Mouse (Mus musculus): ENCODE data around the gene Anxa2. TPM values are rescaled to one million over a fixed set of nuclear protein-coding genes. Genes with fewer than 3 reads are reported as not detected.

Anxa2 gene
- polyA plus RNA-seq, 1 experiment from 2014 or later, result 474 TPM

GRCm38 (mm10) chr9:69453901-69454666 lies 664 bp downstream of the Anxa2 start:
- H3K36me3 ChIP-seq (ENCODE audit: insufficient read depth), result no peaks in the 10 kb centered on the region; the same call in 1 of the 2 replicates
- H3K4me3 ChIP-seq (ENCODE audit: low read depth, low read length), result peak overlapping the region; percentile 65
- peak; percentile 67 for DNase-seq
- WGBS, result 7% methylated on average over 32 of the region's 32 CpGs
- peaks cover 46% of the 10 kb centered on the region for H3K4me1 ChIP-seq (ENCODE audit: insufficient read depth)
- peak; percentile 52 for ATAC-seq (ENCODE audit: insufficient read depth)
- no peaks in the 10 kb centered on the region for H3K27me3 ChIP-seq (ENCODE audit: insufficient read depth, low read length)
- TF ChIP-seq CTCF (IDR thresholded peaks at IDR 0.05; ENCODE audit: low read depth), result no peak; the same call in none of the 2 replicates
- H3K9me3 ChIP-seq (ENCODE audit: low read depth, low read length), result no peaks in the 10 kb centered on the region
- peak overlapping the region; percentile 71 for H3K4me2 ChIP-seq
- H3K9ac ChIP-seq, result peak overlapping the region; percentile 90
- H3K27ac ChIP-seq (ENCODE audit: low read depth), result peak overlapping the region; percentile 97

- peak overlapping the region; percentile 90 for H3K9ac ChIP-seq
- 51% methylated on average over 4 of the region's 4 CpGs for WGBS
Observed at GRCm38 (mm10) chr9:69454691-69455090, 1.3 kb downstream of the Anxa2 start.

GRCm38 (mm10) chr9:69455391-69455790 lies 2.0 kb downstream of the Anxa2 start:
- peaks cover 52% of the 10 kb centered on the region for H3K4me1 ChIP-seq (ENCODE audit: insufficient read depth)
- H3K4me3 ChIP-seq (ENCODE audit: low read depth, low read length), result peak overlapping the region; percentile 65; the same call in 1 of the 2 replicates
- no peaks in the 10 kb centered on the region for H3K27me3 ChIP-seq (ENCODE audit: insufficient read depth, low read length)
- WGBS, result 37% methylated on average over 4 of the region's 4 CpGs
- peak overlapping the region; percentile 71 for H3K4me2 ChIP-seq
- peak; percentile 62 for DNase-seq
- peak overlapping the region; percentile 20 for H3K9ac ChIP-seq
- no peaks in the 10 kb centered on the region; the same call in 1 of the 2 replicates for H3K36me3 ChIP-seq (ENCODE audit: insufficient read depth)
- TF ChIP-seq CTCF (IDR thresholded peaks at IDR 0.05; ENCODE audit: low read depth), result no peak
- ATAC-seq (ENCODE audit: insufficient read depth), result no peak
- no peaks in the 10 kb centered on the region for H3K9me3 ChIP-seq (ENCODE audit: low read depth, low read length)
- H3K27ac ChIP-seq (ENCODE audit: low read depth), result peak overlapping the region; percentile 78

More at GRCm38 (mm10) chr9:69454691-69455090, 1.3 kb downstream of the Anxa2 start:
- no peak for TF ChIP-seq CTCF (IDR thresholded peaks at IDR 0.05; ENCODE audit: low read depth)
- DNase-seq, result no peak
- Histone ChIP-seq H3K4me3 (ENCODE audit: low read depth, low read length) (peak overlapping the region; percentile 65), H3K4me2 (peak overlapping the region; percentile 71), H3K9me3 (ENCODE audit: low read depth, low read length) (no peaks in the 10 kb centered on the region), H3K27me3 (ENCODE audit: insufficient read depth, low read length) (no peaks in the 10 kb centered on the region), H3K36me3 (ENCODE audit: insufficient read depth) (no peaks in the 10 kb centered on the region; the same call in 1 of the 2 replicates), H3K4me1 (ENCODE audit: insufficient read depth) (peaks cover 52% of the 10 kb centered on the region), H3K27ac (ENCODE audit: low read depth) (peak overlapping the region; percentile 97)
- ATAC-seq (ENCODE audit: insufficient read depth), result no peak

GRCm38 (mm10) chr9:69456406-69457075 lies 3.1 kb downstream of the Anxa2 start:
- Histone ChIP-seq H3K9ac (no peak overlapping the region; the same call in 1 of the 2 replicates), H3K36me3 (ENCODE audit: insufficient read depth) (no peaks in the 10 kb centered on the region; the same call in 1 of the 2 replicates), H3K27ac (ENCODE audit: low read depth) (peak overlapping the region; percentile 64; the same call in 1 of the 2 replicates), H3K9me3 (ENCODE audit: low read depth, low read length) (no peaks in the 10 kb centered on the region), H3K4me3 (ENCODE audit: low read depth, low read length) (no peak overlapping the region), H3K4me2 (peak overlapping the region; percentile 71; the same call in 1 of the 2 replicates), H3K4me1 (ENCODE audit: insufficient read depth) (peaks cover 52% of the 10 kb centered on the region), H3K27me3 (ENCODE audit: insufficient read depth, low read length) (no peaks in the 10 kb centered on the region)
- no peak for TF ChIP-seq CTCF (IDR thresholded peaks at IDR 0.05; ENCODE audit: low read depth)
- ATAC-seq (ENCODE audit: insufficient read depth), result no peak
- DNase-seq, result peak; percentile 33
- WGBS, result 77% methylated on average over 15 of the region's 15 CpGs

GRCm38 (mm10) chr9:69457143-69457542 lies 3.7 kb downstream of the Anxa2 start:
- peak overlapping the region; percentile 43 for H3K4me2 ChIP-seq

GRCm38 (mm10) chr9:69457747-69458625 lies 4.6 kb downstream of the Anxa2 start:
- DNase-seq, result peak; percentile 88
- Histone ChIP-seq H3K9me3 (ENCODE audit: low read depth, low read length) (no peaks in the 10 kb centered on the region), H3K4me2 (peak overlapping the region; percentile 43), H3K9ac (no peak overlapping the region), H3K27ac (ENCODE audit: low read depth) (peak overlapping the region; percentile 64), H3K4me3 (ENCODE audit: low read depth, low read length) (no peak overlapping the region), H3K36me3 (ENCODE audit: insufficient read depth) (peaks cover 8% of the 10 kb centered on the region; the same call in 1 of the 2 replicates), H3K27me3 (ENCODE audit: insufficient read depth, low read length) (no peaks in the 10 kb centered on the region), H3K4me1 (ENCODE audit: insufficient read depth) (peaks cover 50% of the 10 kb centered on the region)
- 21% methylated on average over 14 of the region's 14 CpGs for WGBS
- no peak for TF ChIP-seq CTCF (IDR thresholded peaks at IDR 0.05; ENCODE audit: low read depth)
- no peak for ATAC-seq (ENCODE audit: insufficient read depth)

More at GRCm38 (mm10) chr9:69457143-69457542, 3.7 kb downstream of the Anxa2 start:
- ATAC-seq (ENCODE audit: insufficient read depth) (no peak), DNase-seq (no peak)
- no peaks in the 10 kb centered on the region for H3K9me3 ChIP-seq (ENCODE audit: low read depth, low read length)
- no peak for TF ChIP-seq CTCF (IDR thresholded peaks at IDR 0.05; ENCODE audit: low read depth)
- peak overlapping the region; percentile 64 for H3K27ac ChIP-seq (ENCODE audit: low read depth)
- H3K4me3 ChIP-seq (ENCODE audit: low read depth, low read length), result no peak overlapping the region
- 90% methylated on average over 3 of the region's 3 CpGs for WGBS
- no peaks in the 10 kb centered on the region for H3K27me3 ChIP-seq (ENCODE audit: insufficient read depth, low read length)
- peaks cover 52% of the 10 kb centered on the region for H3K4me1 ChIP-seq (ENCODE audit: insufficient read depth)
- H3K9ac ChIP-seq, result no peak overlapping the region; the same call in 1 of the 2 replicates
- peaks cover 4% of the 10 kb centered on the region; the same call in 1 of the 2 replicates for H3K36me3 ChIP-seq (ENCODE audit: insufficient read depth)

Measured in lung, embryonic 14.5 days (tissue).